Mouse (Mus musculus) heart, postnatal 14 days (tissue): Measurements from ENCODE around the gene Klhdc8a. TPM values are rescaled to one million over a fixed set of nuclear protein-coding genes. Genes with fewer than 3 reads are reported as not detected.
A peak's percentile ranks its signal among the peaks of the same experiment; 100 is the strongest.
"Not testable (repeated sequence)": the region's sequence is repeated elsewhere in the genome, so short reads cannot be mapped to it uniquely, and the experiment has no call there.

Experiments used
- DNase-seq, 2 experiments: peaks; one replicate each; pipeline ENCODE4 v3.0.0; 2021 to 2022
- intact Hi-C: fragments of 180-260 bp; cut with DNase I; formaldehyde crosslinking; loops from one replicate; pipeline ENCODE4 v1.15.1; 2025
- long read RNA-seq, 2 experiments: library from polyadenylated mRNA; stranded (forward); transcript quantifications; one replicate each; pipeline ENCODE4 v2.0.0; 2021
- total RNA-seq, 2 experiments: library from RNA; stranded (reverse); gene quantifications; 2 replicates each; pipeline ENCODE4 v1.2.3; 2021

Klhdc8a gene
- 10 to 100 TPM; 23.6 to 29.0 TPM for total RNA-seq
- long read RNA-seq, experiment 1, full-length matches to known transcripts, result 134 of 145 reads
- long read RNA-seq, experiment 1, partial matches to known transcripts, result 4 of 145 reads
- long read RNA-seq, experiment 1, other reads (novel, unspliced or antisense), result 7 of 145 reads
- long read RNA-seq, experiment 2, full-length matches to known transcripts, result 133 of 151 reads
- long read RNA-seq, experiment 2, partial matches to known transcripts, result 7 of 151 reads
- long read RNA-seq, experiment 2, other reads (novel, unspliced or antisense), result 11 of 151 reads

DNA sequence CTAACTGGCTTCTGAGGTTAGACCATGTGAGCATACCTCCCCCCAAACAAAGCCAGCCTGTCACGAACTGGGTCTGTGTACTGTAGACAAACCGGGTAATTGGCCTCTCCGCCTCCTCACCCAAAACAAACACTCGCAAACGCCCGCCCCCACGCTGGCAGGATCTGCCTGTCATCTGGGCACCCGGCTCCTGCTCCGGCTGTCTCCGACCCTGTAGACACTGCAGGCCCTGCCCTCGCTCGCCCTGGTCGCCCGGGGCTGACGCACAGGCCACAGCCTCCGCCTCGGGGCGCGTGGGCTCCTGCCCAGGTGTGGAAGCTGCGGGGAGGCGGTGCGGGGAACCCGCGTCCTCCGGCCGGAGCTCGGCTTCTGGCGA lies at the start of gene Klhdc8a:
TSS of gene Klhdc8a (plus strand) at position 202 of the 376 bp plus-strand sequence.
- peak; percentile 60 to 67 for DNase-seq
- intact Hi-C loops, result no loop called here

DNA sequence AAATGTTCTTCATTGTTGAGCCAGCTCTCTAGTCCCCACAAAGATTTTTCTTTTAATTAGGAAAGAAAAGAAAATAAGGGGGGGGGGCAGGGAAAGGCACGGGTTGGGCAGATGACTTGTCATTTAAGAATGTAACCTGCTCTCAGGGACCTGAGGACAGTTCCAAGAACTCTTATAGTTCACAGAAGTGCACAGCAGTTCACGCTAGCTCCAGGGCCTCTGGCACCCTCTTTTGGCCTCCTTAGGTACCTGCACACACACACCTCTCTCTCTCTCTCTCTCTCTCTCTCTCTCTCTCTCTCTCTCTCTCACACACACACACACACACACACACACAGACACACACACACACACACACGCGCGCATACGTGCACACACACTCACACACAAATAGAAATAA lies 44.0 kb upstream of the Klhdc8a start:
- DNase-seq, result no peak
- intact Hi-C loops, result no loop called here

DNA sequence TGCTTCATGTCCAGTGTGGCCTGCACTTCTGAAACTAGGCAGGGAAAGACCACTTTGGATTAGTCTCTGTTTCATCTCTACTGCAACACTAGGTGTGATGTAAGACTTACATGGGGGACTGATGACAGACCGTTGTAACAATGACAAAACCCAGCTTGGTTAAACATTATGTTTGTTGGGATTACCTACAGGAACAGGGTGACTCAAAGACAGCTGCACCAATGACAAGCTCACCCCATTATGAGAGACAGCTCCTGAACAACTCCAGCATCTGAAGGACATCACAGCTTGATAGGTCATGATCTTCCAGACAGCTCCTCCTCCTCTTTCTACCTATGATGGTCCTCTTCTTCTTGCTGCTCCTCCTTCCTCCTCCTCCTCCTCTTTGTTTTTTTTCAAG lies 38.1 kb upstream of the Klhdc8a start:
- no peak for DNase-seq
- intact Hi-C loops, result no loop called here

DNA sequence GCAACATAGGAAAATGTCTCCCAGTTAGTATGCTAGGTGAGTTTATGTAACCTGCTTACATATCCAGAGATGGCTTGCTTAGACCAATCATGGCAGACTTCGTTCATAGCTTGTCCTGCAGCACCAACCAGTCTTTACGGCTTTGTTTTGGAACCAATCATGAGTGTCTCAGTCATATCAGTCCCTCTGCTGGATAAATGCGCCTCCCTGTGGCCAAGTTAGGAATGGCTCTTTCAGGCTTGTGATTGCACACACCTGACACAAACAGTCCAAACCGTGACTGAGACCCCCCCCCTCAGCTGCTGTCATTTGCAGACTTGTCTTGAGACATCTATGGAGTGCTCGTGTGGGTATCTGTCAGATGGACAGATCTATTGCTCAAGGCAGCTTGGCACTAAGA lies 37.4 kb upstream of the Klhdc8a start:
- intact Hi-C loops, result no loop called here
- no peak for DNase-seq

DNA sequence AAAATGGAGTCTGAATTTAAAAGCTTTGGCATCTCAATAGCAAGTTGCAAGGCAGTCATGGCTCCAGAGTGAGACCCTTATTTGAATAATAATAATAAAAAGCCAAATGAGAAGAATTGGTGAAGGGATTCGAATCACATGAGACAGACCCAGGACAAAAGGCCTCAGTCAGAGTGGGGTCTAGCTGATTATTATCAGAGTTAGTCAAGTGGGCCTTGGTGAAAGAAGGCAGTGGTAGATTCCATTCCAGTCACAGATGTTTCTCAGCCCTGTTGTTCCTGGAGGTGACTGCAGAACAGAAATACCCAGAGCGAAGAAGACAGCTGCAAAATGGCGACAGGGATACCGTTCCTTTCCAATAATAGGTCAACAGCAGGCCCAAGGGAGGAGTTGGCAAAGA lies 34.8 kb upstream of the Klhdc8a start:
- intact Hi-C loops, result no loop called here
- no peak for DNase-seq

DNA sequence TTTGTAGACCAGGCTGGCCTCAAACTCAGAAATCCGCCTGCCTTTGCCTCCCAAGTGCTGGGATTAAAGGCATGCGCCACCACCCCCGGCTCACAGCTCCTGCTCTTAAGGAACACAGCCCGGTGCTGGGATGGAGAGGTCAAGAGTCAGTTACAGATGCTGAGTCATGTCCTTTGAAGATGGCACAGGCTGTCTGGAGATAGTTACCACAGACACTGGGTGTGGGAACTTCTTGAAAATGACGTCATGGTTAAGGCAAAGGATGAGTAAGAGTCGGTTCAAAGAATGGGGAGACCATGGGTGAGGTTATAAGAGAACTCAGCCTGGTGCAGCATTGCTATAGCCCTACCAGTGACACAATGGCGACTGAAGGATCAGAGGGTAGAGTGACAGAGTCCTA lies 33.8 kb upstream of the Klhdc8a start:
- DNase-seq, result no peak
- intact Hi-C loops, result no loop called here

DNA sequence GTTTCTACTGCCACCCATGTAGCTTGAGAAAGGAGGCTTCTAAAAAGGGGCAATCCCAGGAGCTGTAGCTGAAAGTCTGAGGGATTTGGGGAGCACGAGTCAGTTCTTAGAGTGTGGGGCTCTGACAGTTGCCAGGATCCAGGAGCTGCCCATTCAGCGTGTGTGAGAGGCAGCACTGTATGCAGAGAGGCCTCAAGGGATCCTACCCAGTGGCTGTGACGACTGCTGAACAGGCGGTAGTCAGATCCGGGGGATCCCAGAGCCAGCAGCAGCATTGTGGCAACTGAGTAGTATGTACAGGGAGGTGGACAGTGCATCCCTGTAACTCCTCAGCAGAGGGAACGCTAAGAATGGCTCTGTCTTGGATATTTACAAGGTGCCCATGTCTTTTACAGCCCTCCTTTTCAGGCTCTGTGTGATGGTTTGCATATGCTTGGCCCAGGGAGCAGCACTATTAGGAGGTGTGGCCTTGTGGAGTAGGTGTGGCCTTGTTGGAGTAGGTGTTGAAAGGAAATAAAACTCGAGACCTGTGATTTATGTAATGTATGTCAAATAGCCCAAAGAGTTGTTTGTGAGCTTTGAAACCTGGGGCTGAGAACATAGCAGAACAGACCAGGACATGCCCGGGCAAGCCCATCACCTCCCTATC lies 33.1 kb upstream of the Klhdc8a start:
- intact Hi-C loops, result no loop called here
- no peak for DNase-seq

DNA sequence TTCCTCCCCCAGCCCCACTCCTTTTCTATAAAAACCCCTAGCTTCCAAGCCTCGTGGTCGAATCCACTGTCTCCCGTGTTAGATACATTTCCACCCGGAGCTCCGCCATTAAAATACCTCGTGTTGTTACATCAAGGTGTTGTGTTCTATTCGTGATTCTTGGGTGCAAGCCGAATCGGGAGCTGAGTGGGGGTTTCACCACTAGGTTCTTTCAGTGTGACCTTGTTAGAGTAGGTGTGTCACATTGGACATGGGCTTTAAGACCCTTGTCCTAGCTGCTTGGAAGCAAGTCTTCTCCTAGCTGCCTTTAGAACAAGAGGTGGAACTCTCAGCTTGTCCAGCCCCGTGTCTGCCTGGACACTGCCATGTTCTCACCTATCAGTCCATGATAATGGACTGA lies 32.5 kb upstream of the Klhdc8a start:
- intact Hi-C loops, result no loop called here
- DNase-seq, result no peak

DNA sequence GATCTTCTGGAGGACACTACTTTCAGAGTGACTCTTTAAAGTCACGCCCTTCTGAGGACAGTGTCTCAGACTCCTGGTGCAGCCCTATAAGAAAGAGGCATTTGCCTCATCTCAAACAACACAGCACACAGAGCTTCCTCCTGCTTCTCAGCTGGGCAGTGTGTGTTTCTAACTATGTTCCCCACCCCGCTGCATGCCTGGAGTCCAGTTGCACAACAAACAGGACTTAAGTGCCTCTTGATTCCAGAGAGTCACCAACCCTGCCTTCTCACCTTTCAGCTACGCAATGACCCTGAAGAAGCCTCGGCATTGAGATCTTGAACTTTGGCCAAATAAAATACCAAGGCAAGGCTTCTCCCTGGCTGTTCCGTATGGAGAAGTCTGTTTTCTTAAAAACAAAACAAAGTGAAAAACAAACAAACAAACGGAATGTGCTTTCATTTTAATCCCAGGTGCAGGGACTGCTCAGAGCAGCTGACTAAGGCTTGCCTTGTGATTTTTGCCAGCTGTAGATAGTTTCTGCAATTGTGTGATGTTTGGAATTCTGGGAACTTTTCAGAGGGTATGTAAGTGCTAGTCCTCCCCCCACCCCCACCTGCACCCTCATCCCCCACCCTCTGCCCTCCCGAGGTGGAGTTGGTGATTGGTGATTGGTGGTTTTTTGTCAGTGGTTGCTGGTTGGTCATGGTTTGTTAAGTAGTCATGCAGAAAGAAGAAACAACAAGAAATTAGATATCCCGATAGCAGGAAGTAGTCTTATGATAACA lies 31.5 kb upstream of the Klhdc8a start:
- intact Hi-C loops, result no loop called here
- no peak for DNase-seq

DNA sequence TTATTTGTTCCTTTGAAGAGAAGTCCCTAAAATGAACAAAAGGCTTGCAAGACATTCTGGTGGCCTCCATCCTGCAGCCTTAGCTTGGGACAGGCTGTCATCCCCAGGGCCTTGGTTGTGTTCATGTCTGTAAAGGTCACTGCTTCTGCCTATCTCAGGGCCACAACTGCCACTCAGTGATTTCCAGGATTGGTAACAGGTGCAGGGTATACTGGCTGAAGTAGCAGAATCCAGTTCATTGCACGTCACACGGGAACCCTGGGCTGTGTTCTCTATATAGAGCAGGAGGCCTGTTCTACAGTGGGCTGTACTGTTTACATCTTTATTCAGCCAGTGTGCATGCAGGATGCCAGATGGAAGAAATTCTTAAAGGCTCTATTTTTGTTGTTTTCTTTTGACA lies 30.5 kb upstream of the Klhdc8a start:
- DNase-seq, result no peak
- intact Hi-C loops, result no loop called here

DNA sequence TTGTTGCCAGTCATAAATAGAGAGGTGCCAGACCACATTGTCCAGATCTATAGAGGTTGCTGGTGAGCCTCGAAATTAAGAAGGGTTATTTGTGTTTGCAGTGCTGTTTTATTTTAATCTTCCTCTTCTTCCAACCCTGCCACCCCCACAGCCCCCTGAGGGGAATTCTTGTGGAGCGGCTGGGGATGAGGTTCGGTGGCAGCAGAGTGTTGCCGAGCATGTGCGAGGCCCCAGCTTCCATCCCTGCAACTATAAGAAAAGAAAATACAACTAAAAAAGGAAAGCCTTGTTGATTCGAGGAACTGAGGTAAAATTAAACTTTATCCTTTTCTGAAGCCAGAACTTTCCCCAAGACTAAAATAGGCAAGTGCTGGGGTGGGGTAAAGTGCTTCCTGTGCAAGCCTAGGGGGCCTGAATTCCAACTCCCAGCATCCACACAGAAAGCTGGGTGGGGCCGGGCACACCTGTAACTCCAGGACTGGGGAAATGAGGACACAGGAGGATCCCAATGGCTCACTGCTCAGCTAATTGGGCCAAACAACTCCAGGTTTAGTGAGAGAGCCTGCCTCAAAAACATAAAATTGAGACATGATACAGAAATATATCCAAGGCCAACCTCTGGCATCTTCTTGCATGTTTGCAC lies 29.9 kb upstream of the Klhdc8a start:
- intact Hi-C loops, result no loop called here
- no peak for DNase-seq

DNA sequence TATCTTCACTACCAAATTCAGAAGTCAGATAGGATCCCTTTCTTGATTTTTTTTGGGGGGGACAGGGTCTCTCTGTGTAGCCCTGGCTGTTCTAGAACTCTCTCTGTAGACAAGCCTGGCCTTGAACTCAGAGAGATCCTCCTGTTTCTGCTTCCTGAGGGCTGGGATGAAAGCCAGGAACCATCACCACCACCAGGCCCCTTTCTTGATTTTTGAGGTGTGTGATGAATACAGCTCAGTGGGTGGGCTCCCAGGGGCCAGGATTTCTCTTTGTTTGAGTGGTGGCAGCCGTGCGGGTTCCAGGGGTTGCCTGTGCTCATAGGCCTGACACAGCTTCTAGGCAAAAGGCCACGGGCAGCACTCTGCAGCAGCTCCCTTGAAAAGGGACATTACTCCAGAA lies 27.2 kb upstream of the Klhdc8a start:
- no peak for DNase-seq
- intact Hi-C loops, result no loop called here

DNA sequence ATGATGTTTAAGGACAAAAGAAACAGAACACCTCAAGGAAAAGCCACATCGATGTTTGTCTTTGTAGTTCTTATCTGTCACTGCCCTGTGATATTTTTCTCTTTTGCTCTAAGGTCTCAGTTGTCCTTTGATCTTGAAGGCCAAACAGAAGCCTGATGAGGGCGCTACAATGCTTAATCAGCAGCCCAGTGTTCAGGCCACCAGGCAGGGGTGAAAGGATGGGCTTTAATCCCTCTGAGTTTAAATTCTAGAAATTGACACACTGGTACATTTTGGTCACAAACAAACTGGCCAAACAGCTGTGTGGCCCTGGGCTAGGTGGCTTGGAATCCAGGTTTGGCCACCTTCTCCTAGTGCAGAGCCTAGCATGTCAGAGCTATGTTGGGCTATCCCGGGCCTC lies 21.7 kb upstream of the Klhdc8a start:
- intact Hi-C loops, result no loop called here
- DNase-seq, result no peak

DNA sequence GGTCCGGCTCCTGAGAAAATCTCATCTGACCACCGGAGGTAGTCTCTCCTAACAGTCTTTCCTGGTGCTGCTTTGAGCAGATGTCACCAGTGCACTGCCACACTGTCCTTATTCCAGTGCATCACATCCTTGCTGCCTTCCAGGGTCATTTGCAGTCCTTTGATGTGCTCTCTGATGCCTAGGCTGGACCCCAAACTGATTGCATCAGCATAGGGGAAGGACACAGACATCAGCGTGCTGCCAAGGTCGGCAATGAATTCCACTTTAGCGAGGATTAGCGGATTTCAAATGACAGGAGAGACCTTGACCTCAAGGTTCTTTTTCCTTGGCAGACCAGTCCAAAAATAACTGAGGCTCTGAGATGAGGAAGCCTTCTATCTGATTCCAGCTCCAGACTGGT lies 21.3 kb upstream of the Klhdc8a start:
- DNase-seq, result no peak
- intact Hi-C loops, result no loop called here

DNA sequence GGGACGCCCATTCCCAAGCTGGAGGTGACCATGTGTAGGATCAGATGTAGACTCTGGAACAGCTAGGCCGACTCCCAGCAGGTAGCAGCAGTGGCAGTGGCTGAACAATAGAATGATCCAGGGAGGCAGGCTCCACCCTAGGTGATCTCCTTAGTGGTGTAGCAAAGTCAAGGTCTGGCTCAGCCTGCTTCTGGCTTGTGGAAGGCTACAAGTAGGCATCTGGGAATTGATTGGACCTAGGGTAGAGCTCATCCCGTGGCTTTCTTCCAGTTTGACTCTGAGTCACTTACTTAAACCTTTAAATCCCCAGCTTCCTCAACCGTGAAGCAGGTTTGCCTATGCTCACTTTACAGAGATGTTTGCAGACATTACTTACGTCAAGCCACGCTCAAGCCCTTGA lies 17.8 kb upstream of the Klhdc8a start:
- intact Hi-C loops, DNase-seq: not testable (repeated sequence)

DNA sequence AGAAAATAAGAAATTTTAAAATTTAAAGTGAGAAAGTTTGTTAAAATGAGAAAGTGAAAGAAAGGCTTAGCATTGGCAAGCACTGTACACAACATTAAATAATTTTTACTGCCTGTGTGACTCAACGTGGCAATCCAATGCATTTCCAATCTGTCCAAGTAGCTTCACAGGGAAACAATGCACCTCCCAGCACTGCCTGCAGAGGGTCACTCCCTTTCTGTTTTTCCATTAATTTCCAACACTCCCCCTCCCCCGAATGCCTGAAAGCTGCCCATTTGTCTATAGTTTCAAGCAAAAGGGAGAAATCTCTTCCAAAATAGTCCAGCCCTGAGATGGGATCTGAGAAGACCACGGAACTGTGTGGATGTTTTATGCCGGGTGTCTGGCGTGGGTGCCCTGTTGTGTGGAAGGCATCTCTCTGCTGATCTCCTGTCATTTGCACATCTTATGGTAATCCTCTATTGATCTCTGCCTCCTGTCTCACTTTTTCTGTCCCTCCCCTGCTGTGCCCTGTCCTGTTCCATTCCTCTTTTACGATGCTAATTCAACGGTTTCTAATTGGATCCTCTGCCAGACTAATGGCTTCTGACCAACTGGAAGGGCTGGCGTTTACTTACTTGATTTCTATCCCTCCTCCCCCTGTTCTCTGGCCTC lies 16.8 kb upstream of the Klhdc8a start:
- intact Hi-C loops, result no loop called here
- no peak for DNase-seq

DNA sequence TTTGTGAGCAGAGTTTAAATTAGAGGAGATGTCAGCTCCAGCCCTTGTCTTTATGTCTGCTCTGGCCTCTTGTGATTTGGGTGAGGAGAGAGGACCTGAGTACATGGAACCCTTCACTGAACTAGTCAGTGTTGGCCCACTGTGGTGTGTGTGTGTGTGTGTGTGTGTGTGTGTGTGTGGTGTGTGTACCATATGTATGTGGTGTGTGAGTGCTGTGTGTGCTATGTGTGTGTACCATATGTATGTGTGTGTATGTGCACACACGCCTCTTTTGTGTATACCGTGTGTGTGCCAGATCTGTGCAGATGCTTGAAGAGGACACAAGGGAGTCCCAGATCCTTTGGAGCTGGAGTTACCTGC lies 16.3 kb upstream of the Klhdc8a start:
- intact Hi-C loops, result no loop called here

DNA sequence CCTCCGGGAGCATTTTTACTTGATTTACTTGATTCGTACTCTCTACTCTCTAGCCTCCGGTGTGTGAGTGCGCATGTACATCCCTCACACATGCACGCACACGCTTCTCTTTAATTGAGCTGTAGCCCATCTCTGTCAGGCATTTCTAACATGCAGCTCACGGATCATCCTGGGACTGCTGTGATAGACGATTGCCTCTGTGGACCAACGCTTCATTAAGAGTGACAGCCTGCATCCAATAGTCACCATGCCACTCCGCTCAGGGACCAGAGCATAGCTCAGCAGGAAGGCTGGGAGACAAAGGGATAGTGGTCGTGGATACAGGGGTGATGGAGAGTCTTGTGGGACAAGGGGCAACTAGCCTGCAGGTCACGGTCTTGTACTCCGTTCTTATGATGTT lies 15.4 kb upstream of the Klhdc8a start:
- intact Hi-C loops, result no loop called here
- DNase-seq, result no peak

More for the DNA sequence above, 16.3 kb upstream of the Klhdc8a start:
- no peak for DNase-seq

DNA sequence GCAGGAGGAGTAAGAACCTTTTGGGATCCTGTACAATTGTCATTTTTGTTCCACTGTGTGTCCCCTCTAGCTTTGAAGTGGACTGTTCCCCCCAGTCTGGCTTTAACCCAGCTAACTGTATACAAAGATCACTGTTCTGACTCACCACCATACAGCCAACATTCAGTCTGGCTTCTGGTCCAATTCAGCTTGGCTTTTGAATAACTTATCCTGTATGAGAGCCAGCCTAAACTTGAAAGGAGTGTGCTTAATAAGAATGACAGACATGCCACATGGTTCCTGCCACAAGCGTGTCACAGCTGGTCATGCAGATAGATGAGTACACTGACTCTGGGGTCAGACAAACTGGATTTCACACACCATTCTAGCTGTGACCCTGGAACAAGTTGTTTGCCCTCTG lies 11.7 kb upstream of the Klhdc8a start:
- no peak for DNase-seq

DNA sequence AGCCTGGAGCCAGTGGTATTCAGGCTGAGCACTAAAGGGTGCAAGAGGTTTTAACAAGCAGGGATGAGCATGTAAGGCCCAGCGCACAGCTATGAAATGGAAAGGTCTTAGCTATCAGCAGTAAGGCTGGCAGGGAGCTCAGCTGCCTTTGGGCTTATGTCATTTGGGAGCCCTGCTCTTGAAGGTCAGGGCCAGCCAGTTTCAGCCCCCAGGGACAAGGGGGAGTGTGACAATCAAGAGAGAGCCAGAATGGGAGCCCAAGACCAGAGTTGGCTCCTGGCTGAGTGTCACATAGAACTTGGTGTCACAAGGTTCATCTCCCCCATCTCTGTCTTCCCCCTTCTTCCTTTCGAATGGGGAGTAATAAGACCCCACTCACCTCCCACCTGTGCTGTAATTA lies 11.0 kb upstream of the Klhdc8a start:
- intact Hi-C loops, result no loop called here
- peak in 1 of 2 experiments; percentile 31 for DNase-seq

More for the DNA sequence above, 11.7 kb upstream of the Klhdc8a start:
- intact Hi-C loops, result no loop called here

DNA sequence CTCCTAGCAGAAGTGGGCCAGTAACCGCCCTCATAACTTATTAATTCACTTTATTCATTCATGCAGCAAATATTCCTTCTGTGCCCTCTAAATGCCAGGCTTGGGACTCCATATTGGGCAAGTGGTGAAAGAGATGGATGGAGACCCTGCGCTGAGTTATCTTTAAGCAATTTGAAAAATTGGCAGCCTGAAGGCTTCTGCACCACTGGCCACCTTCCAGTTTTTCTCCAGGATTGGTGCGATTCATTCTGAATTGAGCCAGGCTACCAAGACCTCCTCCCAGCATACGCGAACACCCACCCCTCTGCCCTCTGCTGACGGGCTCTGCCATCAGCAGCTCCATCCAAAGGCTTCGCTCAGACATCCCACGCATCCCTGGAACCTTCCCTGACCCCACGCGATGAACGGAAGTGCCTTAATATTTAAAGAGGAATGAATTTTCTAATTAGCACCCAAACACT lies 10.4 kb upstream of the Klhdc8a start:
- intact Hi-C loops, result no loop called here
- DNase-seq, result no peak
